Mouse (Mus musculus) erythroblast, embryonic 14.5 days (primary cell): Measurements from ENCODE around the gene Vmn1r199. TPM values are rescaled to one million over a fixed set of nuclear protein-coding genes. Genes with fewer than 3 reads are reported as not detected.
"Not testable (repeated sequence)": the region's sequence is repeated elsewhere in the genome, so short reads cannot be mapped to it uniquely, and the experiment has no call there.

Experiments used
- H3K27me3 ChIP-seq: 2 replicates; pipeline ENCODE4 v1.6.1; 2012; ENCODE audit warnings: inconsistent platforms; ENCODE audit not compliant: control insufficient read depth
- H3K36me3 ChIP-seq: 2 replicates; pipeline ENCODE4 v1.6.1; 2012; ENCODE audit warnings: mild to moderate bottlenecking, inconsistent platforms; ENCODE audit not compliant: control insufficient read depth
- H3K4me1 ChIP-seq: 2 replicates; pipeline ENCODE4 v1.6.1; 2012; ENCODE audit warnings: inconsistent platforms; ENCODE audit not compliant: control insufficient read depth
- H3K4me3 ChIP-seq: replicated peaks from 2 replicates; pipeline ENCODE3; 2012; ENCODE audit warnings: moderate library complexity, mild to moderate bottlenecking, inconsistent platforms
- H3K9me3 ChIP-seq: 2 replicates; pipeline ENCODE4 v1.6.1; 2012; ENCODE audit warnings: low read length, inconsistent platforms, mixed read lengths; ENCODE audit not compliant: control insufficient read depth
- GATA1 ChIP-seq: IDR thresholded peaks from 2 replicates; pipeline ENCODE4 v1.6.1; 2012; ENCODE audit warnings: low read length, inconsistent platforms, mixed read lengths
- TAL1 ChIP-seq: IDR thresholded peaks from 3 replicates; pipeline ENCODE4 v1.6.1; 2012; ENCODE audit warnings: low read length, inconsistent platforms, mixed read lengths
- polyA plus RNA-seq: library from polyadenylated mRNA; stranded (reverse); fragments of >175 nt; gene quantifications from 2 replicates; pipeline ENCODE4 v1.2.3, GENCODE M21; 2012

Vmn1r199 gene
- polyA plus RNA-seq: not detected in 2 replicates

DNA sequence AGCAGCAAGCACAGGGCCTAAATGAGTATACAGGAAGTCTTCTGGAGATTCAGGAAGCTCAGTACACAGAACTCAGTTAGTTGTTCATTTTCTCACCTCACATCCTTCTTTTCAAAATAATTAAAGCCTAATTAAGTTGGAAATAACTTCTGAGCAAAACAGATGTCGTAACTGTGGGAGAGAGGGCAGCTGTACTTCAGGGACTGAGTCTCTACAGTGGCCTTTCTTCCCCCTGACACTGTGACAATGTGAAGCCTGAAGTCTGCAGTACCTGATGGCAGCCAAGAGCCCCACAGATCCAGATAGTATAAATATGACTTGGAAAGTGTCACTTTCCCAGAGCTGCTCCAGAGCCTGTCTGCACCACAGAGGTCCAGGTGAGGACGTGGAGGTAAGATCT lies at the start of gene Vmn1r199:
TSS of gene Vmn1r199 (plus strand) at position 301 of the 400 bp plus-strand sequence.
- H3K4me3 ChIP-seq: no peak within 1 kb of the TSS
- no peak for TF ChIP-seq TAL1
- TF ChIP-seq GATA1: no peak
- H3K4me1 ChIP-seq: no peaks in the 10 kb centered on the region
- H3K36me3 ChIP-seq: no peaks in the 10 kb centered on the region
- H3K27me3 ChIP-seq: no peaks in the 10 kb centered on the region
- no peaks in the 10 kb centered on the region for H3K9me3 ChIP-seq

DNA sequence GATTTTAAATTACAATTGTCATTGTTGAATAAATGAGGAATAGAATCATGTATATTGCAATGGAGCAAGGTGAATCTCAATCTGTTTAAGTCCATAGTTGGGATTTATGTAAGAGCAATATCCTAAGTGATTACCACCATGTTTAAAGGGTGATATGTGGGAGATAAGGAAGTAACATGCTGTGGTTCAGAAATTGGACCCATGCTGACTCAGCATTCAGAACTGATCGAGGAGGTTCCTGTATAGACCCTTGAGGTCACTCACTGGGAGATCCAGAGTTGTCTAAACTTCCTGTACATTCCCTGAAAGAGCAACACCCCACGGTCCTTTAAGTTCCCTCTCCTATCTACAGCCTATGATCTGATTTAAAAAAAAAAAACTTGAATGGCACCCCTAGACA lies 46.3 kb upstream of the Vmn1r199 start:
- Histone ChIP-seq H3K27me3 (no peaks in the 10 kb centered on the region), H3K4me1 (no peaks in the 10 kb centered on the region), H3K36me3 (no peaks in the 10 kb centered on the region), H3K9me3 (0 out of 2 replicates have a peak, but pooled peaks cover 2% of the 10 kb centered on the region), H3K4me3 (no peak overlapping the region)
- TF ChIP-seq TAL1 (no peak), GATA1 (no peak)

DNA sequence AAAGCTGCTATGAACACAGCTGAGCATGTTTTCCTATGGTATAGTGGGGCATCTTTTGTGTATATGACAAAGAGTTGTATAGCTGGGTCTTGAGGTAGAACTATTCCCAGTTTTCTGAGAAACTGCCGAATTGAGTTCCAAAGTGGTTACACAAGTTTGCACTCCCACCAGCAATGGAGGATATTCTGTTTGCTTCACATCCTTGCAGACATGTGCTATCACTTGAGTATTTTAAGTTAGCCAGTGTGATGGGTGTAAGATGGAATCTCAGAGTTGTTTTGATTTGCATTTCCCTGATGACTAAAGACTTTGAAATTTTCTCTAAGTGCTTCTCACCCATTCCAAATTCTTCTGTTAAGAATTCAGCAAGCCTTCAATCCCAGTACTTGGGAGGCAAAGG lies 44.1 kb upstream of the Vmn1r199 start:
- Histone ChIP-seq H3K27me3 (no peaks in the 10 kb centered on the region), H3K36me3 (no peaks in the 10 kb centered on the region), H3K9me3 (0 out of 2 replicates have a peak, but pooled peaks cover 2% of the 10 kb centered on the region), H3K4me1 (no peaks in the 10 kb centered on the region), H3K4me3 (no peak overlapping the region)
- no peak for TF ChIP-seq TAL1
- TF ChIP-seq GATA1: no peak

DNA sequence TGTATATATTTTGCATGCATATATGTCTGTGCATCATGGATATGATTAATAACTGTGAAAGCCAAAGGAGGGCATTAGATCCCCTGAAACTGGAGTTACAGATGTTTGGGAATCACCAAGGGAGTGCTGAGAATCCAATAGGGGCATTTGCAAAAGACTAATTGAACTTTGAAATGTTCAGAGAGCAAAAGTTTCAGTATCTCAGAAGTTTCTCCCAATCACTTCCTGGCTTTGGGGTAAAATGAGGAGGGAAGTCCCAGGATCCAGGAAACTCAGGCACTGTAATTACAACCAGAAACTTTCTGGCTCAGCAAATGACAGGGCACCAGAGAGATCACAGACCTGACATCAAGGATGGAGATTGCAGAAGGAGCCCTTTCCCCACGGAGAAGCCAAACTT lies 29.6 kb upstream of the Vmn1r199 start, which contains the start of gene Vmn1r198:
TSS of gene Vmn1r198 (plus strand) at position 301 of the 400 bp plus-strand sequence.
- Histone ChIP-seq H3K4me3 (no peak within 1 kb of the TSS), H3K9me3 (peaks cover 5% of the 10 kb centered on the region; the same call in 1 of the 2 replicates)
- TF ChIP-seq GATA1 (no peak), TAL1 (no peak)

DNA sequence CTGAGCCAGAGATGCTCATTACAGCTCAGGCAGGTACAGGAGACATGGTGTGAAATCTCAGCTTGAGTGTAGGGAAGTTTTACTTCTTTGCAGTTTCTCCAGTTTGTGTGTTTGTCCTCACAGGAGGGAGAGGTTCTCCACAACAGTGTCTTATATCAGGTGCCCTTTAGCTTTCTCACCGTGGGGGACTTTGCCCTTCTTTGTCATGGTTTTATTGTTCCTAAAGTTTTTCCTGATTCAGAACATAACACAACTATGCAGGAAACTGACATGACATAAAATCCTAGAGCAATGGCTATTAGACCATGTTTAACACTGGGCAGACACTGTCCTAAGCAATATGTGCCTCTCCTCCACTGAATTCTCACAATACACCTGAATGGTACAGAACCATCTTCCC lies 28.8 kb upstream of the Vmn1r199 start:
- H3K4me1 ChIP-seq: no peaks in the 10 kb centered on the region
- H3K4me3 ChIP-seq: no peak overlapping the region
- TF ChIP-seq GATA1: no peak
- no peak for TF ChIP-seq TAL1
- H3K9me3 ChIP-seq: peaks cover 5% of the 10 kb centered on the region; the same call in 1 of the 2 replicates
- no peaks in the 10 kb centered on the region for H3K27me3 ChIP-seq
- H3K36me3 ChIP-seq: no peaks in the 10 kb centered on the region

More for the DNA sequence above, 29.6 kb upstream of the Vmn1r199 start, which contains the start of gene Vmn1r198:
- no peaks in the 10 kb centered on the region for H3K4me1 ChIP-seq
- H3K27me3 ChIP-seq: no peaks in the 10 kb centered on the region
- H3K36me3 ChIP-seq: no peaks in the 10 kb centered on the region

DNA sequence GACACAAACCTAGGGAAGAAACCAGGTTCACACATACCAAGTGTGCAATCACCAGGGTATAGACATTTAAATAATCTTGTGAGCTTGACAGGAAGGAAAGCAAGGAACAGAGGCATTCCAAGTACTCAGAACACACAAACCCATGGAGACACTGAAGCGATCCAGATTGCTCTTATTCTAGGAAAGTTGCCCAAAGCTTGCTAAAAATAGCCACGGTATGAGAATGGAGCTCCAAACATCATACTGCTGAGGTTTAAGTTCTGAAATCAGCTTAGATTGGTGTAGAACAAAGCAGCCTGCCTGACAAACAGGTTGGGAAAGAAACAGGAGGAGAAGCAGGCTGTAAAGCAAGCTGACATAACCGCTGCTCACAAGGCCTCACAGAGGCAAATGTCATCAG lies 1.5 kb downstream of the Vmn1r199 start:
- not testable (repeated sequence) for H3K36me3 ChIP-seq, H3K4me1 ChIP-seq, H3K4me3 ChIP-seq, H3K27me3 ChIP-seq, H3K9me3 ChIP-seq

DNA sequence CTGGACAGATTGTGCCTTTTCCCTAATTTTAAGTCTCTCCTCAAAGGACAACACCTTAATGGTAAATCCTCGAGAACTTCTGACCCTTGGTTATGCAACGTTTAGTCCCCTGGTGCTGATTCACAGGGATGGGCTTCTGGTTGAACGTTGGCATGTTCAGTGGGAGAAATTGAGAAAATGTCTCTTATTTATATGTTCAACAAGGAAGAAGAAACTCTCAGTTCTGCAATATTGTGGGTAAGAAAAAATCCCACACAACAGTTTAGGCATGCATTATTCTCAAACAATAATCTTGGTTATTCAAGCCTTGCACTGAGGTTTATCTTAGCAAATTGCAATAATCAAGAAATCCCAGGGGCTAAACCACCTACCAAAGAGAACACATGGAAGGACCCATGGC lies 3.8 kb downstream of the Vmn1r199 start:
- Histone ChIP-seq H3K4me3 (no peak overlapping the region), H3K9me3 (no peaks in the 10 kb centered on the region), H3K4me1 (no peaks in the 10 kb centered on the region), H3K27me3 (no peaks in the 10 kb centered on the region), H3K36me3 (no peaks in the 10 kb centered on the region)
- TF ChIP-seq TAL1: no peak
- no peak for TF ChIP-seq GATA1

DNA sequence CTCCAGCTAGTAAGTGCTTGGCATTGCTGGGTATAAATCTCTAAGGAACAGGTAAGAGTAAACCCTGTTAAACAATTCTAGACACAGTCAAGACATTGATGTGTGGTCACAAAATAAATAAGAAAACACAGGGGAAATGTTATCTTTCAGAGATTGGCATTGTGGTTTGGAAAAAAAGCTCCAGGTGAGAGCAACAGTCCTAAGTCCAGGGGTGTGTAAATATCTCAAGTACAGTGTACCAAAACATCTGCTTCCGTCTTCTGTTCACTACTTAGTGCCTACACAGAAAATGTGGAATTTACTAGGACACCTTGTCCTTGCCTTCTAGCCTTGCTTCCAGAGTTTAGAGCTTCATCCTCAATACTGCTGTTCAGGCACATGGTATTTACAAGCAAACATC lies 7.4 kb downstream of the Vmn1r199 start:
- Histone ChIP-seq H3K4me3 (no peak overlapping the region), H3K9me3 (no peaks in the 10 kb centered on the region), H3K4me1 (no peaks in the 10 kb centered on the region), H3K36me3 (no peaks in the 10 kb centered on the region), H3K27me3 (no peaks in the 10 kb centered on the region)
- TF ChIP-seq GATA1 (no peak), TAL1 (no peak)

DNA sequence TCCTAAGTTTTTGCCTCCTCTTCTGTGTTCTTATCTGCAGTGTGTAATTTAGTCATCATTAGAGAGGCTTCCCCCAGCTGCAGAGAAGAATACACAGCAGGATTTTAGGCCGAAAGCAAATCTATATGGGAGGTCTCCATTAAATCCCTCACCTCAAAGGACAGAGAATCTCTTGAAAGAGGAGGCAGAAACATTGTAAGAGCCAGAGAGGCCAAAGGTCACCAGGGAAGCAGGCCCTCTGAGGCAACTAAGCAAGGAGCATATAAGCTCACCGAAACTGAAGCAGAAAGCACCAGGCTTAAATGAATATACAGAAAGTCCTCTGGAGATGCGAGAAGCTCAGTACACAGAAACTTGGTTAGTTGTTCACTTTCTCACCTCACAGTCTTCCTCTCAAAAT lies 10.5 kb downstream of the Vmn1r199 start, which contains the start of gene Vmn1r200:
TSS of gene Vmn1r200 (plus strand) at position 301 of the 400 bp plus-strand sequence.
- no peak for TF ChIP-seq TAL1
- TF ChIP-seq GATA1: no peak
- H3K9me3 ChIP-seq: no peaks in the 10 kb centered on the region

DNA sequence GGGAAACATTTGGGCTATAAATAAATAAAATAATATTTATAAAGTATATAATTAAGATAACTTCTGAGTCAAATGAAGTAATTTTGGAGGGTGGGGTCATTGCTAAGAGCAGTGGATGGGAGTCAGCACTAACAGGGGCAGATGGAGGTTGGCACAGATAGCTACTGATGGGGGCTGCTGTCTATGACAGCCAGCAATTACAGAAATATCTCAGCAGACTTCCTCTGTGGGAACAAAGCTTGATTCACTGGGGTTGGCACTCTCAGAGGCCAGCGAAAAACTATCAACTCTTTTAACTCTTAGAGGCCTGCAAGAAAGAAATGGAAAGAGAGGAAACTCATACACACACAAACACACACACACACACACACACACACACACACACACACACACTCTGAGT lies 23.4 kb downstream of the Vmn1r199 start:
- Histone ChIP-seq H3K27me3 (no peaks in the 10 kb centered on the region), H3K36me3 (no peaks in the 10 kb centered on the region), H3K9me3 (peaks cover 20% of the 10 kb centered on the region), H3K4me1 (no peaks in the 10 kb centered on the region), H3K4me3 (no peak overlapping the region)
- no peak for TF ChIP-seq TAL1
- no peak for TF ChIP-seq GATA1

More for the DNA sequence above, 10.5 kb downstream of the Vmn1r199 start, which contains the start of gene Vmn1r200:
- Histone ChIP-seq H3K36me3 (no peaks in the 10 kb centered on the region), H3K4me1 (no peaks in the 10 kb centered on the region), H3K27me3 (no peaks in the 10 kb centered on the region), H3K4me3 (no peak within 1 kb of the TSS)

Other genes starting within 250 kb of the Vmn1r199 start
- not detected in 2 replicates for gene Vmn1r191, start 195.8 kb upstream of the Vmn1r199 start, polyA plus RNA-seq
- 0.01 TPM in 1 of 2 replicates, not detected in the other for gene Vmn1r192, start 188.7 kb upstream of the Vmn1r199 start, polyA plus RNA-seq
- gene Vmn1r193, start 156.7 kb upstream of the Vmn1r199 start, polyA plus RNA-seq: 0.01 TPM in 1 of 2 replicates, not detected in the other
- not detected in 2 replicates for gene Vmn1r194, start 135.6 kb upstream of the Vmn1r199 start, polyA plus RNA-seq
- gene Vmn1r195, start 109.3 kb upstream of the Vmn1r199 start, polyA plus RNA-seq: not detected in 2 replicates
- gene Vmn1r196, start 89.9 kb upstream of the Vmn1r199 start, polyA plus RNA-seq: not detected in 2 replicates
- gene Vmn1r197, start 55.2 kb upstream of the Vmn1r199 start, polyA plus RNA-seq: not detected in 2 replicates
- 0.01 TPM in 1 of 2 replicates, not detected in the other for gene Vmn1r198, start 29.5 kb upstream of the Vmn1r199 start, polyA plus RNA-seq
- gene Vmn1r200, start 10.6 kb downstream of the Vmn1r199 start, polyA plus RNA-seq: not detected in 2 replicates
- not detected in 2 replicates for gene Vmn1r201, start 92.1 kb downstream of the Vmn1r199 start, polyA plus RNA-seq
- not detected in 2 replicates for gene Vmn1r202, start 125.6 kb downstream of the Vmn1r199 start, polyA plus RNA-seq
- gene Vmn1r203, start 138.3 kb downstream of the Vmn1r199 start, polyA plus RNA-seq: not detected in 2 replicates
- gene Vmn1r204, start 173.4 kb downstream of the Vmn1r199 start, polyA plus RNA-seq: not detected in 2 replicates
- not detected in 2 replicates for gene Vmn1r205, start 213.2 kb downstream of the Vmn1r199 start, polyA plus RNA-seq
- not detected in 2 replicates for gene Vmn1r206, start 244.4 kb downstream of the Vmn1r199 start, polyA plus RNA-seq